28 mouse cellular contexts compared by ENCODE assay signal in genomic region chr2:167143914-167144313, GRCm38 (mm10). TPM values are rescaled to one million over a fixed set of nuclear protein-coding genes. Genes with fewer than 3 reads are reported as not detected.
DNase-seq lines count a peak whose midpoint lies in the region; ATAC-seq and TF ChIP-seq lines count a peak whose summit lies in the region.
"Had no signal": no experiment of that assay in that cellular context is flagged by ENCODE, and none has a peak within 500 bp of the region (broad histone marks: within the 10 kb centered on the region; RNA-seq: fewer than 3 reads in every experiment).

No protein-coding gene starts in this region.

- H3K36me3 ChIP-seq in hindbrain, embryonic 13.5 days = no peaks in the 10 kb centered on the region
- no peaks in the 10 kb centered on the region for H3K36me3 ChIP-seq in hindbrain, embryonic 11.5 days (ENCODE audit: control insufficient read depth, insufficient read depth, low read length)
- H3K36me3 ChIP-seq in midbrain, embryonic 13.5 days = no peaks in the 10 kb centered on the region
- no peaks in the 10 kb centered on the region for H3K36me3 ChIP-seq in midbrain, postnatal 0 days (ENCODE audit: insufficient read depth, low read length)
- H3K36me3 ChIP-seq: G1E; heart, embryonic 13.5 days; hindbrain, embryonic 10.5 days; intestine, embryonic 15.5 days; limb, embryonic 13.5 days; liver, embryonic 13.5 days had no signal

- TF ChIP-seq CTCF in cerebellum, adult 2 months (IDR thresholded peaks at IDR 0.05; ENCODE audit: borderline replicate concordance, insufficient read depth, low read depth, low read length) = no peak
- TF ChIP-seq CTCF in midbrain, postnatal 0 days (IDR thresholded peaks at IDR 0.05) = no peak

- H3K27me3 ChIP-seq in cerebellum, adult 2 months (ENCODE audit: control insufficient read depth, insufficient read depth, low read length) = no peaks in the 10 kb centered on the region
- H3K27me3 ChIP-seq in hindbrain, embryonic 13.5 days = 0 out of 2 replicates have a peak, but pooled peaks cover 5% of the 10 kb centered on the region
- no peaks in the 10 kb centered on the region for H3K27me3 ChIP-seq in hindbrain, embryonic 11.5 days (ENCODE audit: control insufficient read depth, insufficient read depth, low read length)
- H3K27me3 ChIP-seq in midbrain, embryonic 13.5 days = no peaks in the 10 kb centered on the region
- no peaks in the 10 kb centered on the region for H3K27me3 ChIP-seq in midbrain, postnatal 0 days (ENCODE audit: insufficient read depth, low read length)
- H3K27me3 ChIP-seq: CH12.LX had no signal

- DNase-seq in cerebellum, postnatal 10 days = peak; percentile 46 to 50
- DNase-seq in cerebellum, adult 2 months = no peak
- DNase-seq in hindbrain, embryonic 11.5 days (ENCODE audit: low spot score) = no peak
- DNase-seq in midbrain, postnatal 0 days (ENCODE audit: low spot score) = no peak
- peak; percentile 35 for DNase-seq in Muller cell, postnatal 12 days (ENCODE audit: inconsistent ontology term)
- no peak for DNase-seq in ovary, postnatal 14 days (ENCODE audit: low spot score)
- DNase-seq: adrenal gland, postnatal 14 days; cerebellum, adult 11 months; cerebellum, postnatal 25 days; forebrain, postnatal 0 days; heart, postnatal 10 days; kidney, adult 2 months; kidney, postnatal 36 days; liver, embryonic 13.5 days; lung, adult 18-20 months; lung, postnatal 4 days; right cerebral cortex, postnatal 14 days had no signal

- TF ChIP-seq POLR2A in cerebellum, adult 2 months (IDR thresholded peaks at IDR 0.05; ENCODE audit: borderline replicate concordance, insufficient read depth, low read length) = no peak

- H3K9me3 ChIP-seq in hindbrain, embryonic 13.5 days = no peaks in the 10 kb centered on the region
- H3K9me3 ChIP-seq in hindbrain, embryonic 11.5 days (ENCODE audit: control insufficient read depth, low read length) = no peaks in the 10 kb centered on the region
- no peaks in the 10 kb centered on the region for H3K9me3 ChIP-seq in midbrain, embryonic 13.5 days
- H3K9me3 ChIP-seq in midbrain, postnatal 0 days (ENCODE audit: low read length) = no peaks in the 10 kb centered on the region
- H3K9me3 ChIP-seq: G1E; heart, embryonic 13.5 days; hindbrain, embryonic 10.5 days; intestine, embryonic 15.5 days; limb, embryonic 13.5 days; liver, embryonic 13.5 days had no signal

- no peak for ATAC-seq in hindbrain, embryonic 13.5 days (ENCODE audit: low FRiP score)
- ATAC-seq in hindbrain, embryonic 11.5 days (ENCODE audit: low FRiP score) = no peak
- no peak for ATAC-seq in midbrain, embryonic 13.5 days
- no peak for ATAC-seq in midbrain, postnatal 0 days (ENCODE audit: low FRiP score)
- ATAC-seq: forebrain, postnatal 0 days; hindbrain, postnatal 0 days; intestine, embryonic 15.5 days; lung, postnatal 0 days had no signal

- peaks cover 7% of the 10 kb centered on the region; the same call in 1 of the 2 replicates for H3K4me1 ChIP-seq in cerebellum, adult 2 months (ENCODE audit: control insufficient read depth, insufficient read depth, low read length)
- peaks cover 32% of the 10 kb centered on the region for H3K4me1 ChIP-seq in hindbrain, embryonic 13.5 days (replicated peaks)
- H3K4me1 ChIP-seq in hindbrain, embryonic 11.5 days (replicated peaks; ENCODE audit: control insufficient read depth, insufficient read depth, low read length) = no peaks in the 10 kb centered on the region
- peaks cover 30% of the 10 kb centered on the region for H3K4me1 ChIP-seq in midbrain, embryonic 13.5 days (replicated peaks)
- 0 out of 2 replicates have a peak, but pooled peaks cover 6% of the 10 kb centered on the region for H3K4me1 ChIP-seq in midbrain, postnatal 0 days (ENCODE audit: insufficient read depth, low read length)

- 54% methylated on average over 2 of the region's 2 CpGs for WGBS in cerebellum, adult 2 months
- WGBS in hindbrain, embryonic 13.5 days = 70% methylated on average over 2 of the region's 2 CpGs
- 82% methylated on average over 2 of the region's 2 CpGs for WGBS in hindbrain, embryonic 11.5 days
- WGBS in midbrain, embryonic 13.5 days = 72% methylated on average over 2 of the region's 2 CpGs
- WGBS in midbrain, postnatal 0 days = 65% methylated on average over 2 of the region's 2 CpGs

- no peak overlapping the region for H3K4me3 ChIP-seq in cerebellum, adult 2 months (replicated peaks; ENCODE audit: insufficient read depth, low read depth, low read length)
- no peak overlapping the region for H3K4me3 ChIP-seq in hindbrain, embryonic 13.5 days
- H3K4me3 ChIP-seq in hindbrain, embryonic 11.5 days (ENCODE audit: low read depth, low read length) = no peak overlapping the region
- no peak overlapping the region for H3K4me3 ChIP-seq in midbrain, embryonic 13.5 days (replicated peaks)
- H3K4me3 ChIP-seq in midbrain, postnatal 0 days (ENCODE audit: low read depth, low read length) = no peak overlapping the region
- H3K4me3 ChIP-seq: heart, embryonic 13.5 days; hindbrain, embryonic 10.5 days; intestine, embryonic 15.5 days; limb, embryonic 13.5 days; liver, embryonic 13.5 days had no signal

- H3K27ac ChIP-seq in cerebellum, adult 2 months (ENCODE audit: insufficient read depth, low read length) = no peak overlapping the region
- H3K27ac ChIP-seq in hindbrain, embryonic 13.5 days = 0 out of 2 replicates have a peak overlapping the region, but pooled peaks have one; percentile 76
- no peak overlapping the region for H3K27ac ChIP-seq in hindbrain, embryonic 11.5 days (ENCODE audit: low read depth, low read length)
- peak overlapping the region; percentile 69 for H3K27ac ChIP-seq in midbrain, embryonic 13.5 days
- no peak overlapping the region for H3K27ac ChIP-seq in midbrain, postnatal 0 days (ENCODE audit: low read depth, low read length)
- H3K27ac ChIP-seq: heart, embryonic 13.5 days; hindbrain, embryonic 10.5 days; hindbrain, postnatal 0 days; intestine, embryonic 15.5 days; limb, embryonic 13.5 days; liver, embryonic 13.5 days had no signal

- no peak overlapping the region for H3K9ac ChIP-seq in hindbrain, embryonic 13.5 days
- no peak overlapping the region for H3K9ac ChIP-seq in hindbrain, embryonic 11.5 days (ENCODE audit: low read depth, low read length)
- H3K9ac ChIP-seq in midbrain, embryonic 13.5 days (replicated peaks) = 0 out of 2 replicates have a peak overlapping the region, but pooled peaks have one; percentile 14
- no peak overlapping the region for H3K9ac ChIP-seq in midbrain, postnatal 0 days (replicated peaks; ENCODE audit: low read length, poor library complexity, severe bottlenecking)
- H3K9ac ChIP-seq: forebrain, postnatal 0 days; heart, embryonic 13.5 days; intestine, embryonic 15.5 days; liver, embryonic 13.5 days had no signal

- no peak overlapping the region for H3K4me2 ChIP-seq in hindbrain, embryonic 13.5 days
- no peak overlapping the region for H3K4me2 ChIP-seq in hindbrain, embryonic 11.5 days (replicated peaks; ENCODE audit: low read depth, low read length)
- no peak overlapping the region for H3K4me2 ChIP-seq in midbrain, embryonic 13.5 days (replicated peaks)
- H3K4me2 ChIP-seq in midbrain, postnatal 0 days (ENCODE audit: low read depth, low read length, poor library complexity, severe bottlenecking) = no peak overlapping the region
- H3K4me2 ChIP-seq: heart, embryonic 13.5 days; intestine, embryonic 15.5 days; limb, embryonic 13.5 days; liver, embryonic 13.5 days had no signal

RNA-seq across cellular contexts. Expression of gene Kcnb1, which starts 46.0 kb away (rescaled TPM):
- polyA plus RNA-seq in cerebellum, adult 2 months (2012; rRNA removed) = 7.8 and 9.2 TPM in 2 replicates
- 2.2 and 2.4 TPM in 2 replicates for polyA plus RNA-seq in hindbrain, embryonic 13.5 days (2015; fragmentation: Nextera tagmentation; extraction: Ambion mirVana)
- 0.66 and 0.69 TPM in 2 replicates for polyA plus RNA-seq in hindbrain, embryonic 11.5 days (2014; fragmentation: Nextera tagmentation; extraction: Ambion mirVana)
- 2.1 and 2.3 TPM in 2 replicates for polyA plus RNA-seq in midbrain, embryonic 13.5 days (2015; fragmentation: Nextera tagmentation; extraction: Ambion mirVana)
- 29.8 and 30.0 TPM in 2 replicates for total RNA-seq in midbrain, postnatal 0 days (2014; rRNA removed)
- 5.6 and 6.4 TPM in 2 replicates for polyA plus RNA-seq in midbrain, postnatal 0 days (2015; fragmentation: Nextera tagmentation; extraction: Ambion mirVana)
- polyA plus RNA-seq: C2C12, G1E had no signal

Comparison
In these comparisons a context has a peak if more than half of its experiments do, and no peak if none do; other contexts are left out.
1. DNase-seq: peak in cerebellum, postnatal 10 days (2 of 2) and Muller cell, postnatal 12 days (single experiment); none in cerebellum, adult 2 months (0 of 2), hindbrain, embryonic 11.5 days (single experiment), midbrain, postnatal 0 days (single experiment) and ovary, postnatal 14 days (single experiment).
2. H3K27ac ChIP-seq: peak in hindbrain, embryonic 13.5 days (single experiment) and midbrain, embryonic 13.5 days (single experiment); none in cerebellum, adult 2 months (single experiment), hindbrain, embryonic 11.5 days (single experiment) and midbrain, postnatal 0 days (single experiment).